Mouse (Mus musculus) forebrain, embryonic 11.5 days (tissue): ENCODE measurements around the gene Olfr1158. TPM values are rescaled to one million over a fixed set of nuclear protein-coding genes. Genes with fewer than 3 reads are reported as not detected.
"Not testable (repeated sequence)": the region's sequence is repeated elsewhere in the genome, so short reads cannot be mapped to it uniquely, and the experiment has no call there.

Source experiments
- ATAC-seq: fragments of 200-750 bp; cut with Nextera tagmentation; replicated peaks from 2 replicates; pipeline ENCODE4 v1.8.0; 2017; ENCODE audit warnings: moderate TSS enrichment; ENCODE audit not compliant: low FRiP score
- DNase-seq: peaks from one replicate; pipeline ENCODE4 v3.0.0-alpha.2; 2017; ENCODE audit warnings: low spot score
- H3K27ac ChIP-seq: fragments of 300-500 bp; sonication (generic); 2 replicates; pipeline ENCODE4 v1.5.1; 2014; ENCODE audit warnings: low read depth, low read length
- H3K27me3 ChIP-seq: fragments of 300-500 bp; sonication (generic); 2 replicates; pipeline ENCODE4 v1.6.1; 2014; ENCODE audit warnings: mild to moderate bottlenecking, low read length, mixed read lengths; ENCODE audit not compliant: control insufficient read depth, insufficient read depth
- H3K36me3 ChIP-seq: fragments of 300-500 bp; sonication (generic); 2 replicates; pipeline ENCODE4 v1.6.1; 2014; ENCODE audit warnings: mild to moderate bottlenecking, low read length, moderate library complexity, mixed read lengths; ENCODE audit not compliant: control insufficient read depth, insufficient read depth
- H3K4me1 ChIP-seq: fragments of 300-500 bp; sonication (generic); replicated peaks from 2 replicates; pipeline ENCODE4 v1.6.1; 2014; ENCODE audit warnings: low read length, mixed read lengths; ENCODE audit not compliant: control insufficient read depth, insufficient read depth
- H3K4me2 ChIP-seq: fragments of 300-500 bp; sonication (generic); 2 replicates; pipeline ENCODE4 v1.6.1; 2014; ENCODE audit warnings: low read depth, mild to moderate bottlenecking, low read length, moderate library complexity, mixed read lengths; ENCODE audit not compliant: severe bottlenecking
- H3K4me3 ChIP-seq: fragments of 300-500 bp; sonication (generic); 2 replicates; pipeline ENCODE4 v1.5.1; 2014; ENCODE audit warnings: low read depth, low read length
- H3K9ac ChIP-seq: fragments of 300-500 bp; sonication (generic); 2 replicates; pipeline ENCODE4 v1.6.1; 2014; ENCODE audit warnings: low read length
- H3K9me3 ChIP-seq: fragments of 300-500 bp; sonication (generic); 2 replicates; pipeline ENCODE4 v1.6.1; 2016; ENCODE audit warnings: low read length, mixed read lengths; ENCODE audit not compliant: control insufficient read depth
- WGBS: fragments of 180-500 bp; shearing (Covaris S2); extraction: QIAGEN DNeasy Blood & Tissue Kit; methylation state at CpG from one replicate; pipeline ENCODE4 v1.1.7; 2014; 5-methylcytosine and 5-hydroxymethylcytosine counted together
- polyA plus RNA-seq: library from polyadenylated mRNA; unstranded; fragments of >200 nt; fragmentation: Nextera tagmentation; extraction: Ambion mirVana; gene quantifications from 2 replicates; pipeline ENCODE4 v1.2.1, GENCODE M21; 2014

The Olfr1158 gene
- polyA plus RNA-seq: not detected in 2 replicates

GRCm38 (mm10) chr2:87989813-87990212, at the start of gene Olfr1158:
Olfr1158 (plus strand) TSS chr2:87990113.
- DNase-seq: no peak
- no peak within 1 kb of the TSS for H3K4me2 ChIP-seq
- ATAC-seq: no peak
- H3K4me1 ChIP-seq: no peaks in the 10 kb centered on the region
- H3K4me3 ChIP-seq: no peak within 1 kb of the TSS
- H3K9ac ChIP-seq: no peak within 1 kb of the TSS
- H3K36me3 ChIP-seq: no peaks in the 10 kb centered on the region
- no peak within 1 kb of the TSS for H3K27ac ChIP-seq
- H3K9me3 ChIP-seq: no peaks in the 10 kb centered on the region
- H3K27me3 ChIP-seq: no peaks in the 10 kb centered on the region

GRCm38 (mm10) chr2:87945037-87945436, 44.9 kb upstream of the Olfr1158 start, which contains the start of gene Olfr1155:
Olfr1155 (minus strand) TSS chr2:87945137.
- H3K9ac ChIP-seq: no peak within 1 kb of the TSS
- no peaks in the 10 kb centered on the region for H3K9me3 ChIP-seq
- H3K4me1 ChIP-seq: no peaks in the 10 kb centered on the region
- no peak for DNase-seq
- H3K4me3 ChIP-seq: no peak within 1 kb of the TSS
- no peak within 1 kb of the TSS for H3K4me2 ChIP-seq
- WGBS: 93% methylated on average over 1 of the region's 1 CpGs
- no peak within 1 kb of the TSS for H3K27ac ChIP-seq
- no peaks in the 10 kb centered on the region for H3K27me3 ChIP-seq
- no peak for ATAC-seq
- H3K36me3 ChIP-seq: no peaks in the 10 kb centered on the region

DNA sequence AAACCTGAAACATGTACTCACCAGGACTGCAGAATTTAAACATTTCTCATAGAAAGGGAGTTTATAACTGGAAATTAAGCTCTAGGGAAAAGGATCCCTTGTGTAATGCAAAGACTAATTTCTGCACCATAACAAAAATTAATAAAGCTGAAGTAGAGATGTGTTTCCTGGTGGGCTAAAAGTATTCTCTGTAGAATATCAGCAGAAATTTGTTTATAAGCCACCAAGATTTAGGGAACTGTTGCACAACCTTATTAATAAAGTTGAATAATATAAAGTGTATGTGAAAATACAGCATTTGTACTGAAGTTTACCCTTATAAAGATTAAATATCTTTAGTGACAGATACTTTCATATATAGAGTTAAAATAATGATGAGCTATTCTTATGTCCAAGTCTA, 36.9 kb upstream of the Olfr1158 start, which contains the start of gene Olfr1156:
TSS of gene Olfr1156 (minus strand) at position 101 of the 400 bp plus-strand sequence.
- no peak within 1 kb of the TSS for H3K4me3 ChIP-seq
- ATAC-seq (no peak), DNase-seq (no peak)

DNA sequence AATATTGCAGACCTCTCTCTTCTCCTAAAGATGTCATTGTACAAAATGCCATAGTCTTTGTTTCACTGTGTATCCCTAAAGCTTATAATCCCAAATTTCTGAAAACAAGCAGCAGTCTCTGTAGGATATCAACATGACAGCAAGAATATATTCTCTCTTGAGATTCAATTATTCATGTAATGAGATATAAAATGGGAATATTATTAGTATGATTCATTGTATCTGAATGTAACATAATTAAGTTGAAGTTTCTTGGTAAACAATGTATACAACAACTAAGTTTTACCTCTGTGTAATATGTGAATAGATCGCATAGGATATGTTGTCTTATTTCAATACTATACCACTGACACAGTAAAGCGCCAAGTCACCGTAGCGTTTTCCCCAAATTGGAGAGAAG, 21.7 kb upstream of the Olfr1158 start, which contains the start of gene Olfr1157:
TSS of gene Olfr1157 (minus strand) at position 101 of the 400 bp plus-strand sequence.
- Histone ChIP-seq H3K4me3 (no peak within 1 kb of the TSS), H3K4me1 (no peaks in the 10 kb centered on the region)

More for the DNA sequence above, 36.9 kb upstream of the Olfr1158 start, which contains the start of gene Olfr1156:
- Histone ChIP-seq H3K4me1 (no peaks in the 10 kb centered on the region), H3K36me3 (no peaks in the 10 kb centered on the region), H3K27ac (no peak within 1 kb of the TSS), H3K4me2 (no peak within 1 kb of the TSS), H3K27me3 (no peaks in the 10 kb centered on the region), H3K9me3 (no peaks in the 10 kb centered on the region), H3K9ac (no peak within 1 kb of the TSS)

GRCm38 (mm10) chr2:87974563-87974962, 15.3 kb upstream of the Olfr1158 start, which contains the start of gene Olfr74:
Olfr74 (minus strand) TSS chr2:87974663.
- H3K9me3 ChIP-seq: no peaks in the 10 kb centered on the region
- no peaks in the 10 kb centered on the region for H3K27me3 ChIP-seq
- no peaks in the 10 kb centered on the region for H3K36me3 ChIP-seq
- H3K4me3 ChIP-seq: no peak within 1 kb of the TSS
- DNase-seq (no peak), ATAC-seq (no peak)
- H3K4me2 ChIP-seq: no peak within 1 kb of the TSS
- WGBS: 74% methylated on average over 3 of the region's 3 CpGs
- no peak within 1 kb of the TSS for H3K9ac ChIP-seq
- no peak within 1 kb of the TSS for H3K27ac ChIP-seq
- H3K4me1 ChIP-seq: no peaks in the 10 kb centered on the region

More for the DNA sequence above, 21.7 kb upstream of the Olfr1158 start, which contains the start of gene Olfr1157:
- 91% methylated on average over 4 of the region's 4 CpGs for WGBS
- no peaks in the 10 kb centered on the region for H3K36me3 ChIP-seq
- H3K4me2 ChIP-seq: no peak within 1 kb of the TSS
- DNase-seq: no peak
- no peak within 1 kb of the TSS for H3K27ac ChIP-seq
- no peaks in the 10 kb centered on the region for H3K27me3 ChIP-seq
- no peak for ATAC-seq
- H3K9me3 ChIP-seq: no peaks in the 10 kb centered on the region
- H3K9ac ChIP-seq: no peak within 1 kb of the TSS

GRCm38 (mm10) chr2:88007515-88008318, 17.8 kb downstream of the Olfr1158 start, which contains the start of gene Olfr1160:
Olfr1160 (minus strand) TSS chr2:88008268.
- Histone ChIP-seq H3K4me2 (no peak within 1 kb of the TSS), H3K36me3 (no peaks in the 10 kb centered on the region), H3K27ac (no peak within 1 kb of the TSS), H3K27me3 (no peaks in the 10 kb centered on the region), H3K4me3 (no peak within 1 kb of the TSS), H3K9ac (no peak within 1 kb of the TSS), H3K9me3 (no peaks in the 10 kb centered on the region), H3K4me1 (no peaks in the 10 kb centered on the region)
- DNase-seq: no peak
- no peak for ATAC-seq

DNA sequence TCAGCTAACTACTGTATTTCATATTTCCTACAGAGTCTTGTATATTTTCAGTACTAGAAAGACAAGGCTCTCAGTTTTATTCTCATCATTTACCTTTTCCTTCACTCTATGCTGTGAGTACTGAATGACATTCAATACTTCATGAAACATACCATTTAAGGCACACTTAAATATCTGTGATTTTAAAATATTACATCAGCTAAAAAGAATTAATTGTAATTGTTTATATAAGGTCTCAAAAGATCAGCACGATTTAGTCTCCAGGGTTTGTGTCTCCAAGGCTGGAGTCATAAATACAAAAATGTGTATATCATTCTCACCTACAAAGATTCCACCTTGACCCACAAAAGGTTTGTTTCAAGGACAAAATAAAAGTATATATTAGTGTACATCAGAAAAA, 32.6 kb downstream of the Olfr1158 start, which contains the start of gene Olfr1161:
TSS of gene Olfr1161 (plus strand) at position 301 of the 400 bp plus-strand sequence.
- not testable (repeated sequence) for DNase-seq, ATAC-seq, H3K4me3 ChIP-seq, H3K27ac ChIP-seq, H3K36me3 ChIP-seq, H3K9ac ChIP-seq, H3K9me3 ChIP-seq, H3K4me1 ChIP-seq, H3K27me3 ChIP-seq, H3K4me2 ChIP-seq
- WGBS: 82% methylated on average over 1 of the region's 1 CpGs

DNA sequence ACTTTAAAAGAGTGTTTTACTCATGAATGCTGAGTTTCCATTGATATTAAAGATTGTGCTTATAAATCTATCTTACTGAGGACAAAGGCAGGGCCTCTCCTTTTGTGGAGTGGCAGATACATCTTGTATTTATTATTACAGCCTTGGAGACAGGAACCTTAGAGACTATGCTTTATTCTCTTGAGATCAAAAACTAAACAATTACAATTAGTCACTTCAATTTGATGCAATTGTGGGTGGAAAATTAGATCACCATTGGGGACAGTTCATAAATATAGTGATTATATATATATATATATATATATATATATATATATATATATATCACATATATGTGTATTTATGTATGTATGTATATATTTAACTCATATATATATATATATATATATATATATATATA, 47.7 kb downstream of the Olfr1158 start, which contains the start of gene Olfr73:
TSS of gene Olfr73 (minus strand) at position 101 of the 400 bp plus-strand sequence.
- no peaks in the 10 kb centered on the region for H3K9me3 ChIP-seq
- no peaks in the 10 kb centered on the region for H3K4me1 ChIP-seq
- H3K27me3 ChIP-seq: no peaks in the 10 kb centered on the region
- no peaks in the 10 kb centered on the region for H3K36me3 ChIP-seq
- no peak within 1 kb of the TSS for H3K9ac ChIP-seq
- no peak for ATAC-seq
- no peak for DNase-seq
- no peak within 1 kb of the TSS for H3K4me3 ChIP-seq
- H3K27ac ChIP-seq: no peak within 1 kb of the TSS
- H3K4me2 ChIP-seq: no peak within 1 kb of the TSS
